Mouse (Mus musculus): ENCODE data around the gene AI597479. TPM values are rescaled to one million over a fixed set of nuclear protein-coding genes. Genes with fewer than 3 reads are reported as not detected.

Gene AI597479
- polyA plus RNA-seq, 1 experiment = 0.02 TPM

DNA sequence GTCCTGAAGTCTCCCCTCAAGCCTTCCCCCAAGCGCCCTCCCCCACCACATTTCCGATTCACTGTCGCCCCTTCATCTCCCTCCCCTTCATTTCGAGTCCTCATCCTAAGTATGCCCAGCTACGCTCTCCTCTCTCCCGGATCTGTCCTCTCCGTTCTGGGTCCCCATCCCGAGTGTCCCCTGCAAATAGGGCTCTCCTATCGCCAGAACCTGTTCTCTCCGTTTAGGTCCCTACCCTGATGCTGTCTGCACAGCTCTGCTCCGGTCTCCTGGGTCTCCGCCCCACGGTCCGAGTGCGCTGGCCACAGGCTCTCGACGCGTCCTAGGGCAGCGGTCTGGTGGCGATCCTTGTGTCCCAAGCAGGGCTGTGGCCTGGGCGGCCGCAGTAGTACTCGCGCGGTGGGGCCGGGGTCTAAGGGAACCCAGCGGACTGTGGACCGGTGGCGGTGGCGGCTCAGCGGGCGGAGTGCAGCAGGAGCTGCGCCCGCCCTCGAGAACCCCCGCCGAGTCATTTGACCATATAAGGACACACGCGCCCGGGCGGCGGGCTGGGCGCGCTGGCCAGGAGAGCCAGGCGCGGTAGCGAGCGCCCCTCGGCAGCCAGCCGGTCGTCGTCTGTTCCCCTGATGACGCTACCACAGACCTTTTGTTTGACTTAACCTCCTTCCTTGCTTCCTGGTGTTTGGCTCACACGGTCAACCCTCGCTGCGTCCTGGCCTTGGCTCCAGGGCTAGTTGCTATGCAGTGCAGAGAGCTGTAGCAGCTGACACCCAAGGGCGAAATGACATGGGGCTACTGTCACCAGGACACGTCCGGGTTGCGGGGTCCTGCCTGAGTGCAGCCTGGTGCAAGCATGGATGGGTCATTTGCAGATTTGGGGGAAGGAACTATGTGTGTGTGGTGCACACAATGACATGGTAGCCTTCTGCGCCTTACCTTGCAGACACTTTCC lies 65.2 kb downstream of the AI597479 start:
- H3K27me3 ChIP-seq (ENCODE audit: control insufficient read depth) = peaks cover 30% of the 10 kb centered on the region
- TF ChIP-seq TAL1 (IDR thresholded peaks at IDR 0.05; ENCODE audit: low read length) (no peak), GATA1 (IDR thresholded peaks at IDR 0.05; ENCODE audit: low read length) (no peak)
- no peaks in the 10 kb centered on the region for H3K36me3 ChIP-seq (ENCODE audit: control insufficient read depth)
- H3K4me1 ChIP-seq (ENCODE audit: control insufficient read depth) = no peaks in the 10 kb centered on the region
- peak overlapping the region; percentile 24 for H3K4me3 ChIP-seq (replicated peaks)
- no peaks in the 10 kb centered on the region for H3K9me3 ChIP-seq (ENCODE audit: control insufficient read depth, low read length)

DNA sequence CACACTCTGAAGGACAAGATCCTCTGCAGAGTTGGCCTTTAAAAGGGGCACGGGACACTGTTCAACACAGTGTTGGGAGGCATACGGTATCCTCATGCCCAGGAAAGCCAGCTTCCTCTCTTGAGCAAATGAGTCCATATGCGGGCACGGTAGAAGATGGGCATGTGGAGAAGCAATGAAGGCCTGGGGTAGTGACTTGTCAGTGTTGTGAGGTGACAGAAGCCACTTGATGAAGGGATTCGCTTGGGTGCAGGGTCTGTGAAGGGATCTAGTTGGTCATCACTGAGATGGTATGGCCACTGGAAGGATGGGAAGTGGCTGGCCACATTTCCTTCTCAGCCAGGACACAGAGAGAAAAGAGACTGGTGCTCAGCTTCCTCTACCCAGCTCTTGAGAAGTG lies 66.1 kb downstream of the AI597479 start:
- no peaks in the 10 kb centered on the region for H3K4me1 ChIP-seq (ENCODE audit: control insufficient read depth)
- no peaks in the 10 kb centered on the region for H3K9me3 ChIP-seq (ENCODE audit: control insufficient read depth, low read length)
- no peaks in the 10 kb centered on the region for H3K36me3 ChIP-seq (ENCODE audit: control insufficient read depth)
- H3K27me3 ChIP-seq (ENCODE audit: control insufficient read depth) = peaks cover 30% of the 10 kb centered on the region
- H3K4me3 ChIP-seq (replicated peaks) = no peak overlapping the region
- TF ChIP-seq TAL1 (IDR thresholded peaks at IDR 0.05; ENCODE audit: low read length) (no peak), GATA1 (IDR thresholded peaks at IDR 0.05; ENCODE audit: low read length) (no peak)

Other genes with a start within 250 kb of the AI597479 start
- gene Mrps9, start 247.5 kb upstream of the AI597479 start, polyA plus RNA-seq (2012) = 3.3 and 4.2 TPM in 2 replicates
- not detected in 2 replicates for gene Gpr45, start 145.8 kb upstream of the AI597479 start, polyA plus RNA-seq (2012)
- gene Tgfbrap1, start 73 bp upstream of the AI597479 start, polyA plus RNA-seq (2012) = 0.25 and 0.36 TPM in 2 replicates
- gene Fhl2, start 98.3 kb downstream of the AI597479 start, polyA plus RNA-seq (2012) = not detected in 2 replicates

All from erythroblast, embryonic 14.5 days (primary cell).